Mouse (Mus musculus): ENCODE measurements around the gene P2ry12. TPM values are rescaled to one million over a fixed set of nuclear protein-coding genes. Genes with fewer than 3 reads are reported as not detected.

P2ry12 gene
- polyA plus RNA-seq, 1 experiment: not detected

- TF ChIP-seq POLR2A (IDR thresholded peaks at IDR 0.05; ENCODE audit: insufficient read depth, low read length) (no peak), EP300 (IDR thresholded peaks at IDR 0.05; ENCODE audit: insufficient read depth, low read depth, low read length) (no peak), CTCF (IDR thresholded peaks at IDR 0.05; ENCODE audit: low read depth, low read length) (no peak)
- Histone ChIP-seq H3K9ac (ENCODE audit: low read depth, poor library complexity, severe bottlenecking) (no peak overlapping the region), H3K27ac (ENCODE audit: insufficient read depth, low read length) (no peak overlapping the region), H3K9me3 (replicated peaks; ENCODE audit: control insufficient read depth, insufficient read depth, low read length, poor library complexity, severe bottlenecking) (no peaks in the 10 kb centered on the region), H3K36me3 (ENCODE audit: control insufficient read depth, insufficient read depth, low read length, poor library complexity, severe bottlenecking) (no peaks in the 10 kb centered on the region), H3K4me3 (ENCODE audit: low read depth, low read length) (no peak overlapping the region), H3K4me1 (ENCODE audit: control insufficient read depth, insufficient read depth, low read length) (no peaks in the 10 kb centered on the region), H3K27me3 (ENCODE audit: control insufficient read depth, insufficient read depth, low read length, poor library complexity, severe bottlenecking) (no peaks in the 10 kb centered on the region)
Observed at GRCm38 (mm10) chr3:59293437-59294199, 30.9 kb upstream of the P2ry12 start.

- Histone ChIP-seq H3K9me3 (replicated peaks; ENCODE audit: control insufficient read depth, insufficient read depth, low read length, poor library complexity, severe bottlenecking) (peaks cover 4% of the 10 kb centered on the region), H3K27ac (ENCODE audit: insufficient read depth, low read length) (no peak overlapping the region), H3K4me3 (ENCODE audit: low read depth, low read length) (no peak overlapping the region), H3K27me3 (ENCODE audit: control insufficient read depth, insufficient read depth, low read length, poor library complexity, severe bottlenecking) (no peaks in the 10 kb centered on the region), H3K36me3 (ENCODE audit: control insufficient read depth, insufficient read depth, low read length, poor library complexity, severe bottlenecking) (no peaks in the 10 kb centered on the region), H3K4me1 (ENCODE audit: control insufficient read depth, insufficient read depth, low read length) (no peaks in the 10 kb centered on the region), H3K9ac (ENCODE audit: low read depth, poor library complexity, severe bottlenecking) (no peak overlapping the region)
- TF ChIP-seq EP300 (IDR thresholded peaks at IDR 0.05; ENCODE audit: insufficient read depth, low read depth, low read length) (no peak), POLR2A (IDR thresholded peaks at IDR 0.05; ENCODE audit: insufficient read depth, low read length) (no peak), CTCF (IDR thresholded peaks at IDR 0.05; ENCODE audit: low read depth, low read length) (no peak)
Observed at GRCm38 (mm10) chr3:59290551-59290950, 27.9 kb upstream of the P2ry12 start.

GRCm38 (mm10) chr3:59278620-59279019 lies 15.9 kb upstream of the P2ry12 start:
- H3K4me3 ChIP-seq (ENCODE audit: low read depth, low read length): no peak overlapping the region
- no peaks in the 10 kb centered on the region for H3K4me1 ChIP-seq (ENCODE audit: control insufficient read depth, insufficient read depth, low read length)
- no peaks in the 10 kb centered on the region; the same call in 1 of the 2 replicates for H3K36me3 ChIP-seq (ENCODE audit: control insufficient read depth, insufficient read depth, low read length, poor library complexity, severe bottlenecking)
- H3K9me3 ChIP-seq (replicated peaks; ENCODE audit: control insufficient read depth, insufficient read depth, low read length, poor library complexity, severe bottlenecking): no peaks in the 10 kb centered on the region
- no peaks in the 10 kb centered on the region for H3K27me3 ChIP-seq (ENCODE audit: control insufficient read depth, insufficient read depth, low read length, poor library complexity, severe bottlenecking)
- TF ChIP-seq POLR2A (IDR thresholded peaks at IDR 0.05; ENCODE audit: insufficient read depth, low read length): no peak
- TF ChIP-seq CTCF (IDR thresholded peaks at IDR 0.05; ENCODE audit: low read depth, low read length): no peak
- TF ChIP-seq EP300 (IDR thresholded peaks at IDR 0.05; ENCODE audit: insufficient read depth, low read depth, low read length): no peak
- H3K27ac ChIP-seq (ENCODE audit: insufficient read depth, low read length): no peak overlapping the region
- no peak overlapping the region for H3K9ac ChIP-seq (ENCODE audit: low read depth, poor library complexity, severe bottlenecking)

- Histone ChIP-seq H3K9me3 (replicated peaks; ENCODE audit: control insufficient read depth, insufficient read depth, low read length, poor library complexity, severe bottlenecking) (no peaks in the 10 kb centered on the region), H3K27me3 (ENCODE audit: control insufficient read depth, insufficient read depth, low read length, poor library complexity, severe bottlenecking) (no peaks in the 10 kb centered on the region), H3K36me3 (ENCODE audit: control insufficient read depth, insufficient read depth, low read length, poor library complexity, severe bottlenecking) (no peaks in the 10 kb centered on the region; the same call in 1 of the 2 replicates), H3K4me1 (ENCODE audit: control insufficient read depth, insufficient read depth, low read length) (no peaks in the 10 kb centered on the region), H3K4me3 (ENCODE audit: low read depth, low read length) (no peak overlapping the region), H3K27ac (ENCODE audit: insufficient read depth, low read length) (no peak overlapping the region), H3K9ac (ENCODE audit: low read depth, poor library complexity, severe bottlenecking) (no peak overlapping the region)
- TF ChIP-seq EP300 (IDR thresholded peaks at IDR 0.05; ENCODE audit: insufficient read depth, low read depth, low read length): no peak
- TF ChIP-seq CTCF (IDR thresholded peaks at IDR 0.05; ENCODE audit: low read depth, low read length): no peak
- no peak for TF ChIP-seq POLR2A (IDR thresholded peaks at IDR 0.05; ENCODE audit: insufficient read depth, low read length)
Observed at GRCm38 (mm10) chr3:59278254-59278533, 15.5 kb upstream of the P2ry12 start.

GRCm38 (mm10) chr3:59277502-59278253 lies 15.0 kb upstream of the P2ry12 start:
- Histone ChIP-seq H3K27ac (ENCODE audit: insufficient read depth, low read length) (no peak overlapping the region), H3K27me3 (ENCODE audit: control insufficient read depth, insufficient read depth, low read length, poor library complexity, severe bottlenecking) (no peaks in the 10 kb centered on the region), H3K9ac (ENCODE audit: low read depth, poor library complexity, severe bottlenecking) (no peak overlapping the region), H3K4me1 (ENCODE audit: control insufficient read depth, insufficient read depth, low read length) (no peaks in the 10 kb centered on the region), H3K9me3 (replicated peaks; ENCODE audit: control insufficient read depth, insufficient read depth, low read length, poor library complexity, severe bottlenecking) (no peaks in the 10 kb centered on the region), H3K36me3 (ENCODE audit: control insufficient read depth, insufficient read depth, low read length, poor library complexity, severe bottlenecking) (no peaks in the 10 kb centered on the region; the same call in 1 of the 2 replicates), H3K4me3 (ENCODE audit: low read depth, low read length) (no peak overlapping the region)
- no peak for TF ChIP-seq POLR2A (IDR thresholded peaks at IDR 0.05; ENCODE audit: insufficient read depth, low read length)
- no peak for TF ChIP-seq EP300 (IDR thresholded peaks at IDR 0.05; ENCODE audit: insufficient read depth, low read depth, low read length)

- Histone ChIP-seq H3K9me3 (replicated peaks; ENCODE audit: control insufficient read depth, insufficient read depth, low read length, poor library complexity, severe bottlenecking) (no peaks in the 10 kb centered on the region), H3K36me3 (ENCODE audit: control insufficient read depth, insufficient read depth, low read length, poor library complexity, severe bottlenecking) (no peaks in the 10 kb centered on the region), H3K27me3 (ENCODE audit: control insufficient read depth, insufficient read depth, low read length, poor library complexity, severe bottlenecking) (no peaks in the 10 kb centered on the region), H3K9ac (ENCODE audit: low read depth, poor library complexity, severe bottlenecking) (no peak overlapping the region), H3K27ac (ENCODE audit: insufficient read depth, low read length) (no peak overlapping the region), H3K4me3 (ENCODE audit: low read depth, low read length) (no peak overlapping the region), H3K4me1 (ENCODE audit: control insufficient read depth, insufficient read depth, low read length) (no peaks in the 10 kb centered on the region)
- TF ChIP-seq POLR2A (IDR thresholded peaks at IDR 0.05; ENCODE audit: insufficient read depth, low read length) (no peak), EP300 (IDR thresholded peaks at IDR 0.05; ENCODE audit: insufficient read depth, low read depth, low read length) (no peak), CTCF (IDR thresholded peaks at IDR 0.05; ENCODE audit: low read depth, low read length) (no peak)
Observed at GRCm38 (mm10) chr3:59270811-59271210, 8.1 kb upstream of the P2ry12 start.
